Mouse (Mus musculus): Measurements from ENCODE around the gene Rab3a. TPM values are rescaled to one million over a fixed set of nuclear protein-coding genes. Genes with fewer than 3 reads are reported as not detected.

Gene Rab3a
- polyA plus RNA-seq, 1 experiment from 2014 or later: 180 TPM

- no peak overlapping the region for H3K9ac ChIP-seq
- H3K4me1 ChIP-seq: peaks cover 44% of the 10 kb centered on the region
- H3K4me2 ChIP-seq: no peak overlapping the region
- no peak for ATAC-seq
- 91% methylated on average over 7 of the region's 7 CpGs for whole genome bisulfite sequencing
- H3K36me3 ChIP-seq (ENCODE audit: poor library complexity, severe bottlenecking): peaks cover 75% of the 10 kb centered on the region
- peaks cover 6% of the 10 kb centered on the region; the same call in 1 of the 2 replicates for H3K27me3 ChIP-seq
- H3K4me3 ChIP-seq: no peak overlapping the region
- no peaks in the 10 kb centered on the region for H3K9me3 ChIP-seq (replicated peaks)
- no peak overlapping the region for H3K27ac ChIP-seq
Measured at GRCm38 (mm10) chr8:70771217-70771616, 16.7 kb downstream of the Rab3a start.

DNA sequence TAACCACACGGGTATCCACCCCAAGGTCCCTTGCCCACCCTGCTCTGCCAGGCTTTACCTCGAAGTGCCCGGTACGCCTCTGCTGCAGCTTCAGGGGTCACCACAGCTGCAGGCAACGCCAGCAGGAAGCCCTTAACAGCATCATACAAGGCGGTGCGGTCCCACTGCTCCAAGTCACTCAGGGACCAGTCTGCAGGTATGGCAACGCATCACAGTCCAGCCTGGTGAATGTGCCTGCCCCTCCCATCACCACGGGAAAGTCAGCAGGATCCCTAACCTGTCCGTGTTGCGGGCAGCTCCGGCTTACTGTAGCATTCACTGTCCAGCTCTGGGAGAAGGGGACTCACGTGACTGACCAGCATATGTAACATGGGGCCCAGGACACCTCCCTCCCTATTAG is 17.6 kb downstream of the Rab3a start:
- Histone ChIP-seq H3K9me3 (replicated peaks) (no peaks in the 10 kb centered on the region), H3K9ac (no peak overlapping the region), H3K36me3 (ENCODE audit: poor library complexity, severe bottlenecking) (peaks cover 75% of the 10 kb centered on the region), H3K4me2 (no peak overlapping the region), H3K27ac (no peak overlapping the region), H3K4me3 (no peak overlapping the region), H3K4me1 (peaks cover 37% of the 10 kb centered on the region), H3K27me3 (no peaks in the 10 kb centered on the region)
- WGBS: 93% methylated on average over 13 of the region's 13 CpGs
- ATAC-seq: no peak

DNA sequence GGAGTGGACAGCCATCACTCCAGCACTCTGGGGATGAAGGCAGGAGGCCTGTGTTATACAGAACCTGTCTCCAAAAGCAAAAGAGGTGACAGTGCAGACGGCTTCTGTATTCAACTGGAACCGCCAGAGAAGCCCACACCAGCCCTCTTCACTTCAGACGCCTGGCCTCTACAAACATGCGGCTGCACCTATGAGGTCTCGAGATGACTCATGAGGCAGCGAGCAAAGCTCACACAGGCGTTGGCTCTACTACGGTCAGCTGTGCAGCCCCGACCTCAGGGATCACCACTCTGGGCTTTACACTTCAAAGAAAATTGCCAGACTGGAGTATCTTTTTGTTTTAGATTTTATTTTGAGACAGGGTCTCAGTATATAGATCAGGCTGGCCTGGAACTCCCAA is 18.4 kb downstream of the Rab3a start:
- no peak for ATAC-seq
- Histone ChIP-seq H3K27ac (peak overlapping the region; percentile 70), H3K4me1 (peaks cover 42% of the 10 kb centered on the region), H3K4me2 (peak overlapping the region; percentile 93), H3K36me3 (ENCODE audit: poor library complexity, severe bottlenecking) (peaks cover 68% of the 10 kb centered on the region), H3K9ac (peak overlapping the region; percentile 99; the same call in 1 of the 2 replicates), H3K27me3 (no peaks in the 10 kb centered on the region), H3K9me3 (replicated peaks) (no peaks in the 10 kb centered on the region), H3K4me3 (no peak overlapping the region)
- 90% methylated on average over 9 of the region's 9 CpGs for WGBS

- Histone ChIP-seq H3K4me1 (peaks cover 47% of the 10 kb centered on the region), H3K4me3 (peak overlapping the region; percentile 17; the same call in 1 of the 2 replicates), H3K4me2 (peak overlapping the region; percentile 93), H3K27ac (peak overlapping the region; percentile 70), H3K27me3 (no peaks in the 10 kb centered on the region), H3K36me3 (ENCODE audit: poor library complexity, severe bottlenecking) (peaks cover 66% of the 10 kb centered on the region), H3K9me3 (replicated peaks) (no peaks in the 10 kb centered on the region), H3K9ac (peak overlapping the region; percentile 99)
- 76% methylated on average over 5 of the region's 5 CpGs for WGBS
- ATAC-seq: no peak
Measured at GRCm38 (mm10) chr8:70773410-70773809, 18.9 kb downstream of the Rab3a start.

DNA sequence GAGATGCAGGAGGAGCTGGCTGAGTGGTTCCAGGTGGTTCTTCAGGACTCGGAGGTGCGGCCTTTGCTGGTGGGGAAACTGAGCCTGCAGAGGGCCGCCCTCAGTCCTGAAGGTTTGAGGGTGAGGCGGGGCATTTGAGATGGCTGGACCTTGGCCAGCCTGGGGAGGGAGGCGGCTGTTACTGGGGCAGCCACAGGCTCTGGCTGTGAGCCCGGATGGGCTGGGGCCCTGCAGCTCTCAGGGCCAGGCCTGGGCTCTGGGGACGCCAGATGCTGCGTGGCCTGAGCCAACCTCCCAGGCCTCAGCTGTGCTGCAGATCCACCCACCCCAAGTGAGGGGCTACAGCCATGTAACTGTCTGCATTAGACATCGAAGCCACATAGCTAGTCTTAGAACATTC is 19.4 kb downstream of the Rab3a start:
- Histone ChIP-seq H3K4me2 (peak overlapping the region; percentile 93), H3K27me3 (no peaks in the 10 kb centered on the region), H3K4me1 (peaks cover 49% of the 10 kb centered on the region), H3K4me3 (peak overlapping the region; percentile 17), H3K9ac (peak overlapping the region; percentile 99), H3K36me3 (ENCODE audit: poor library complexity, severe bottlenecking) (peaks cover 66% of the 10 kb centered on the region), H3K27ac (peak overlapping the region; percentile 70), H3K9me3 (replicated peaks) (no peaks in the 10 kb centered on the region)
- no peak for ATAC-seq
- WGBS: 70% methylated on average over 9 of the region's 9 CpGs

DNA sequence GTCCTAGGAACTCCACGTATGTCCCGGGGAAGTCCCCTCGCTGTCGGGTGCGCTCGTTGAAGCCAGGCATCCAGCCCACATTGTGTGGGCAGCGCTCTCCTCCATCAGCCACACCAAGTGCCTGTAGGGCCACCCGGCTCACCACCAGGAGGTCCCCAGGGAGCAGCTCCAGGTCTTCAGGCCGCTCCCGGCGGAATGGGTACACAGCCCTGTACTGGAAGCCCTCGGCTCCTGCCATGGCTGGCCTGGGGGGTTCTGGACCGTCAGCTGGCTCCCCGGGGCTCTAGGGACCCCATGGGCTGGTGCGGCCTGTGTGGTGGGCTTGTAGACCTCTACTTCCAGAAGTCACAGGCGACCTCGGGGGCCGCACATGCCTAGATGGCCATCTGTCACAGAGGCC is 20.3 kb downstream of the Rab3a start:
- Histone ChIP-seq H3K9me3 (replicated peaks) (no peaks in the 10 kb centered on the region), H3K27ac (peak overlapping the region; percentile 70), H3K27me3 (no peaks in the 10 kb centered on the region), H3K9ac (peak overlapping the region; percentile 99), H3K36me3 (ENCODE audit: poor library complexity, severe bottlenecking) (peaks cover 69% of the 10 kb centered on the region), H3K4me2 (peak overlapping the region; percentile 93), H3K4me3 (peak overlapping the region; percentile 86), H3K4me1 (peaks cover 49% of the 10 kb centered on the region)
- ATAC-seq: no peak
- 94% methylated on average over 18 of the region's 18 CpGs for WGBS

DNA sequence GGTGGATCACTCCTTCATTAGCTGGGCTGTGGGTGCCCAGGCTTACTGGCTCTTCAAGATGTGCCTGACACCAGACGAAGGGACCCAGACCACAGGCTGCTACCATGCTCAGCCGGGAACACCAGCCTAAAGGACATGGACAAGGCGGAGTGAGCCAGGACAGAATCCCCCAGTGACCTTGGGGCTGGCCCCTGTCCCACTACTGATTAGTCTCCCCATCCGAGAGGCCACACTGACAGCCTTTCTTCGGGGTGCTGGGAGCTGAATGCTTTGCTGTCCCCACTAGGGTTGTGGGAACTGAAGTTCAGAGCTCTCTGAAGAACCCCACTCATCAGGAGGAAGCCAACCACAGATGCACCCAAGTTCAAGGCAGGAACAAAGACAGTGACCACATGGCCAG is 20.7 kb downstream of the Rab3a start:
- WGBS: 93% methylated on average over 5 of the region's 5 CpGs
- peaks cover 49% of the 10 kb centered on the region for H3K4me1 ChIP-seq
- H3K27ac ChIP-seq: no peak overlapping the region; the same call in 1 of the 2 replicates
- peak overlapping the region; percentile 99 for H3K9ac ChIP-seq
- peak overlapping the region; percentile 86 for H3K4me3 ChIP-seq
- no peak for ATAC-seq
- H3K4me2 ChIP-seq: peak overlapping the region; percentile 93
- H3K36me3 ChIP-seq (ENCODE audit: poor library complexity, severe bottlenecking): peaks cover 69% of the 10 kb centered on the region
- H3K9me3 ChIP-seq (replicated peaks): no peaks in the 10 kb centered on the region
- no peaks in the 10 kb centered on the region for H3K27me3 ChIP-seq

DNA sequence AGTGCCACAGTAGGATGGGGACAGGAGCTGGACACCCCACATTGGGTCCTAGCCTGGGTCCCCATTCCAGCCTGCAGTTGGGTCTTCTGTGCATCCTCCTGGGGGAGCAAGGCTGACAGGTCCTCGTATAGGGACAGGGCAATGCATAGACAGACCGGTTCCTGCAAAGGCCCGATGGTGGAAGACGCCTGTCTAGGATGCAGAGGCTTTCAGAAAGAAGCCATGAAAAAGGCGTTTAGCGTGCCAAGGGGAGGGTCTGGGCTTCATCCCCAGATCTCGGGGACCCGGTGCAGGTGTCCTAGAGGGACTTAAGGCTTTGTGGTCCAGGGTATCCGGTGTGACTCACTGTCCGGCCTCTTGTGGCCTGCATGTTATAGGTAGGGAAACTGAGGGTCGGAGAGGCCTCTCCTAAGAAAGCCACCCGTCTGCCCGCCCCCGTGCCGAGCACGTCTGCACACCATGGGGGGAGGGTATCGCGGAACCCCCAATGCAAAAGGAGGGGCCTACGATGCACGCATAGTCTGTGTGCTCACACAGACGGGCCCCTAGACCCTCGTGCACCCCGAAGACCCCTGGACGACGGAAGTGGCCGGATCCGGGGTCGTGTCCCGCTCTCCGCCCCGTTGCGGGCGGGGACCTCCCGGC is 21.5 kb downstream of the Rab3a start:
- peak overlapping the region; percentile 98 for H3K27ac ChIP-seq
- H3K4me1 ChIP-seq: peaks cover 49% of the 10 kb centered on the region
- no peaks in the 10 kb centered on the region for H3K9me3 ChIP-seq (replicated peaks)
- H3K36me3 ChIP-seq (ENCODE audit: poor library complexity, severe bottlenecking): peaks cover 69% of the 10 kb centered on the region
- peak overlapping the region; percentile 86 for H3K4me3 ChIP-seq
- WGBS: 1% methylated on average over 34 of the region's 34 CpGs
- no peaks in the 10 kb centered on the region for H3K27me3 ChIP-seq
- ATAC-seq: peak; percentile 39; the same call in 1 of the 2 replicates
- H3K9ac ChIP-seq: peak overlapping the region; percentile 99
- H3K4me2 ChIP-seq: peak overlapping the region; percentile 93

- Histone ChIP-seq H3K27ac (peak within 1 kb of the TSS; percentile 98), H3K4me1 (peaks cover 49% of the 10 kb centered on the region), H3K9me3 (replicated peaks) (no peaks in the 10 kb centered on the region), H3K4me3 (peak within 1 kb of the TSS; percentile 86), H3K9ac (peak within 1 kb of the TSS; percentile 99), H3K27me3 (no peaks in the 10 kb centered on the region), H3K36me3 (ENCODE audit: poor library complexity, severe bottlenecking) (peaks cover 69% of the 10 kb centered on the region), H3K4me2 (peak within 1 kb of the TSS; percentile 93)
- ATAC-seq: peak; percentile 94
- under 1% methylated on average over 89 of the region's 94 CpGs for WGBS
Measured at GRCm38 (mm10) chr8:70776496-70777444, 22.3 kb downstream of the Rab3a start, which contains the start of gene Pik3r2. Gene Pik3r2 (minus strand): TSS chr8:70776713.

- no peak overlapping the region for H3K4me3 ChIP-seq
- no peak for ATAC-seq
- H3K27me3 ChIP-seq: no peaks in the 10 kb centered on the region
- 83% methylated on average over 11 of the region's 11 CpGs for WGBS
- H3K4me2 ChIP-seq: no peak overlapping the region
- no peaks in the 10 kb centered on the region for H3K9me3 ChIP-seq (replicated peaks)
- peaks cover 23% of the 10 kb centered on the region for H3K4me1 ChIP-seq
- H3K9ac ChIP-seq: no peak overlapping the region
- H3K36me3 ChIP-seq (ENCODE audit: poor library complexity, severe bottlenecking): peaks cover 64% of the 10 kb centered on the region
- no peak overlapping the region for H3K27ac ChIP-seq
Measured at GRCm38 (mm10) chr8:70780093-70780492, 25.6 kb downstream of the Rab3a start.

GRCm38 (mm10) chr8:70786291-70787050 is 32.0 kb downstream of the Rab3a start:
- Histone ChIP-seq H3K4me2 (no peak overlapping the region), H3K9me3 (replicated peaks) (no peaks in the 10 kb centered on the region), H3K4me3 (no peak overlapping the region), H3K4me1 (peaks cover 13% of the 10 kb centered on the region), H3K27me3 (0 out of 2 replicates have a peak, but pooled peaks cover 8% of the 10 kb centered on the region), H3K36me3 (ENCODE audit: poor library complexity, severe bottlenecking) (peaks cover 75% of the 10 kb centered on the region), H3K27ac (no peak overlapping the region), H3K9ac (no peak overlapping the region)
- 87% methylated on average over 25 of the region's 25 CpGs for WGBS
- no peak for ATAC-seq

All from forebrain, embryonic 13.5 days (tissue).